Mouse (Mus musculus) gastrocnemius, postnatal 10 days (tissue): ENCODE results near the gene Phf23. TPM values are rescaled to one million over a fixed set of nuclear protein-coding genes. Genes with fewer than 3 reads are reported as not detected.
A peak's percentile ranks its signal among the peaks of the same experiment; 100 is the strongest.

ENCODE experiments used
- DNase-seq: peaks from one replicate; pipeline ENCODE4 v3.0.0; 2021; ENCODE audit warnings: mixed read lengths
- microRNA-seq, 2 experiments: library from miRNA; unstranded; fragments of <30 nt; microRNA quantifications; one replicate each; pipeline ENCODE4 v1.2.0; 2021
- total RNA-seq, 2 experiments: library from RNA; stranded (reverse); gene quantifications; 2 replicates each; pipeline ENCODE4 v1.2.3; 2021

Phf23 gene
- total RNA-seq, 2 experiments from 2014 or later: 22.2 to 28.9 TPM

DNA sequence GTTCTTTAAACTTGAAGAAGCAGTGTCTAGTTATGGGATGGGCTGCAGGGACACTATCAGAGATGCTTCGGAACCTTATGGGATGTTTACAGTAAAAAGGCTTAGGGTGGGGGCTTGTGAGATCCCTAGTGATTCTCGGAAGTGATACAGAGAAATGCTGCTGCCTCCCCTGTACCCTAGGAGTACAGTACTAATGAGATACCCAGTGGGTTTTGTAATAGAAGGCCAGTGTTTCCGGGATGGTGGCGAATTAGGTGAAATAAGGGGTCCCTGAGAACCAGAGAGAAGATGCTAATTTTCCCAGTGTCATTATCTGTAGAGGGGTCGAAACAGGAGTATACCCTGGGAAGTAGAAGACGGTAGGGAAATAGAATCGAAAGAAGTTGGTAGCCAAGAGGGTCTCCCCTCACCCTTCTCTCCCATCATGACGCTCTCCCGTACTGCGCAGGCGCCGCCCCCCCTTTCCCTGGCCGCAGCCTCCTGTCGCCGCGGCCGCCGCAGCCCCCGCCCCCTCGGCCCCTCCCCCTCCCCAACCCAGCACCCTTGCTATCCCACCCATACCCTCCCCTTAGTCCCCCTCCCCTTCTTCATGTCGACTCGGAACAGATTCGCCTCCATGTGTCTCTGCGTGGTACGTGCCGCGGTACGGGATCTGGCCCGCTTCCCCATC is 28.0 kb downstream of the Phf23 start:
- no peak for DNase-seq

DNA sequence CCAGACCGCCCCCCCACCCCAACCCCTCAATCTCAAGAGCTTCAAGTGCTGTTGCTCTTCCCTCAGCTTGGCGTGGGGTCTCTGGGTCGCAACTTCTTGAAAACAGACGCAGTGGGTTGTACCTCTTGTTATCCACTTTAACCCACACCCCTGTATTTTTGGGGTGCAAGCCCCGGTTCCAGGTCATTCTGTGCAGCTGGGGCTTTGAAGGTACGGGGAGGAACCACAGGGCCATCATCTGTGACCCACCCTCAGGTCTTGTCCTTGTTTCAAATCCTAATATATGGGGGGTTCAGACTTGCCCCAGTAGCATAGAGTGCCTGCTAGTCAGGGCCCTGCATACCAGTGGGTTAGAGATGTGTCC is 28.6 kb downstream of the Phf23 start:
- DNase-seq: no peak

DNA sequence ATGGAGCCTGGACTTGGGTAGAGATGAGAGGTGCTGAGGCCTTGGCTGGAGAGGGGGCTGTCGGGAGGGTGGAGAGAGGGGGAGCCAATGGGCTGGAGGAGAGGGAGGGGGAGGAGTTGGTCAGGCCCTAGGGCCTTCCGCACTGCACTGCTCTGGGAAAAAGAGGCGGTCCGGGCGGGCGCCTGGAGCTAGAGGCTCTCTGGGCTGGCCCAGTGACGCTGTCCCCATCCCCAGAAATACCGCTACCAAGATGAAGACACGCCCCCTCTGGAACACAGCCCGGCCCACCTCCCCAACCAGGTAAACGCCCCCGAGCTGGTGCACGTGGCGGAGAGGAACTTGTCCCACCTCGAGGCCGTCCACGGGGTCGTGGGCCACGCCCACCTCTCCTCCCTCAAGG is 31.1 kb downstream of the Phf23 start:
- DNase-seq: peak; percentile 75

DNA sequence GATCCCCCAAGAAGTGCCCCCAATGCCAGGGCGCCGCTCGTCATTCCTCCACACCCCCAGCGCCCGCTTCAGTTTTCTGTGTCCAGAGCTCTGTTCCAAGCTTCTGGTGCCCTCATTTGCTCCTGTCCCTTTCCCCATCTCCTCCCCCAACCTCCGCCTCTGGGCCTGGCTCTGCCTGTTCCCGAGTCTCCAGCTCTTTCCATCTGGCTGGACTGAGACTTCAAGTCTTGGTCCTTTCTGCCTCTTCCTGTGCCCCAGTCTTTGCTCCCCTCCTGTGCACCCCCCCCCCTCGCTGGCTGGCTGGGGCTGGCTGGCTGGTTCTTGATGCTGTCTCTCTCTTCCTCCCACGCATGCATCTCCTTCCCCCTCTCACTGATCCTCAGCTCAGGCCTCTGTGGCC is 31.8 kb downstream of the Phf23 start:
- peak; percentile 47 for DNase-seq

DNA sequence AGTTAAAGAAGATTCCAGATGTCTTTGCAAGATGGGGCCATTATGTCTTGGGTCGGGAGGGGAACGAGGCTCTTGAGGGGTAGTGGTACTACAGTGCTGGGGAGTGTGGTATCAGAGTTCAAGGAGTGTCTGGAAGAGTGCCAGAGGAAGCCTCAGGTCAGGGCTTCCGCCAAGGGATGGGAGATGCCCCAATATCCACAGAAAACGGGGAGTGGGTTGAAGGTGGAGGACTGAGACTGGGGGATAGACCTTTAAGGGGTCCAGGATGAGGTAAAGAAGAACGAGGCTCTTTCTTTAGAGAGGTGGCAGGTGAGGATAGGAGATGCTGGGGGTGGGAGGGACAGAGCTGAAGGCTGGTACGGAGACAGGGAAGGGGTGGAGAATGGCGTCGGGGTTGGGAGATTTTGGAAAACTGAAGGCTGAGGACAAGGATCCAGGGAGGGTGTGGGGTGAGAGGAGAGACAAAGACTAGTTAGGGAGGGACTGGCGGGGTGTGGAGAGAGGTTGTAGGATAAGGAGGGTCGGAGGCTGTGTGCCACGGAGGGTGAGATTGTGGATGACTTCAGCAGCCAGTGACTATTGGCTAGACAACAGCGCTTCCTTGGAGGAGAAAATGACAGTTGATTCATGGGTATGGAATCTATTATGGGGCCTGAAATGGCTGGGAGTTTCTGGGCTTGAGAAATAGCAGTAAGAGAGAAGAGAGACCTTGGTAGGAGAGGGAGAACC is 33.0 kb downstream of the Phf23 start:
- DNase-seq: no peak

DNA sequence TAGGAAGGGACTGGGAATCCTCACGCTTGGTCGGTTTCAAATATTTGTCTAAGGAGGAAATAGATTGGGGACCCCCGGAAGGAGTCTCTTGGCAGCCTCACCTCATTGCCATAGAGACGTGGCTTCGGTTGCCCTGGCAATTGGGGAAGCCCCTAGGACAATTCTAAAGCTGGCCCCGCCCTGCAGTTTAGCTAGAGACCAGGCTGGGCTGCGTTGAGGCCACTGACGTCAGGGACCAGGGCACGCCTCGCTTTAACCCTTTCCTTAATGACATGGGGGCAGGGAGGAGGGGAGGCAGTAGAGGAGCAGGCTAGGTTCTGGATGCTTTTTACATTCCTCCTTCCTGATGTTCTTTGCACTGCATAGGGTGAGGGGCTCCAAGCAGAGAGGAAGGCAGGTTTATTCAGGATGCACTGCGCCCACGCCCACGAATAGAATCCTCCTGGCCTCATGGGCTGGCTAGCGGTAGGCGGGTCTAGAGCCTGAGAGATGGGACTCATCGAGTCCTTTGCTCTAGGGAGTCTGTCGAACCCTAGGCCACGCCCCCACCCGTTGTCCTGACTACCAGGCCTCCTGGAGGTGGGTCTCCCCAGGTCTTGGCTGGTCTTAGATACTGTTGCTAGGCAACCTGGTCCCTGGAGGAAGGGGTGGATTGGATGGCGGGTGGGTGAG is 33.7 kb downstream of the Phf23 start:
- peak; percentile 77 for DNase-seq

DNA sequence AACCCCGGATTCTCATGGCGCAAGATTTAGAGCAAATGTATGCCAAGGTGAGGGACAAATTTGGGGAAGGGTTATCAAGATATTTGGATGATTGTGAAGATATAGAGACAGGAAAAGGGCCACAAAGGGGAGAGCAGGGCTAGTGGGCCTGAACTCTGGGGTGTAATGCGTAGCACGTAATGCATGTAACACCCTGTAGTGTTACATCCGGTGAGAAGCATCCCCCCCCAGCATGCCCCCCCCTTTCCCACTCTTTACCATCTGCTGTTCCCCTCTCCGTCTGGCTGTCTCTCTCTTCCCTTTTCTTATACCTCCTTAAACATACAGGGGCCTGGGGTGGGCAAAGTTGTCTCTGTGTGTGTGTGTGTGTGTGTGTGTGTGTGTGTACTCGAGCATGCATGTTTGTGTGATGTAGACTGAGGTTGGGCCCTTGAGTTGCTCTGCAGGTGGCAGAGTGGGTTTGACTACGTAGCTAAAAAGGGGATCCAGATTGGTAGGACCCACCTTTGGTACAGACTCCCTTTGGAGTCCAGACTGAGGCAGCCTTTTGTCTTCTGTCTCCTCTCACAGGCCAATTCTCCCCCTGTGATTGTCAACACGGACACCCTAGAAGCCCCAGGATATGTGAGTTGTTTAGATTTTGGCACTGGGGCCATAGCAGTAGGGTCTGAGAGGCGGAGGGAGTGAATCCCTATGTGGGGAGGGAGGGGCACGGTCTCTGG is 34.4 kb downstream of the Phf23 start:
- DNase-seq: no peak

DNA sequence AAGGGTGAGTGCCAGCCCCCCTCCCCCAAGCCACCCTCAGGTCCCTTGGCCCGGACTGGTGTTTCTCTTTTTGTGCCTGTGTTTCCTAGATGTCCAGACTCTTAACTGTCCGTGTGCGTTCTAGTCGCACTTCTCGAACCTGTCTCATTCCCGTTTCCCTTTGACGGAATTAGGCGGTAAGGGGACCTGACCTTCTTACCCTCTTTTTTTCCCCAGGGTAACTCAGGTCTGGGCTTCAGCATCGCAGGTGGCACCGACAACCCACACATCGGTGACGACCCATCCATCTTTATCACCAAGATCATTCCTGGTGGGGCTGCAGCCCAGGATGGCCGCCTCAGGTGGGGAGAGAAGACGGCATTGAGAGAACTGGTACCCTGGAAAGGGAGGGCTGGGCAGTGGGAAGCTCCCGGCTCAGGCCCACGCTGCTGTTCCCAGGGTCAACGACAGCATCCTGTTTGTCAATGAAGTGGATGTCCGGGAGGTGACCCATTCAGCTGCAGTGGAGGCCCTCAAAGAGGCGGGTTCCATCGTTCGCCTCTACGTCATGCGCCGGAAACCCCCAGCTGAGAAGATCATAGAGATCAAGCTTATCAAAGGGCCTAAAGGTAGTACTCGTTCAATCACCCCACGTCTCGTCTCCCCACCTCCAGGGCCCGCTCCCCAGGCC is 35.2 kb downstream of the Phf23 start:
- DNase-seq: no peak

DNA sequence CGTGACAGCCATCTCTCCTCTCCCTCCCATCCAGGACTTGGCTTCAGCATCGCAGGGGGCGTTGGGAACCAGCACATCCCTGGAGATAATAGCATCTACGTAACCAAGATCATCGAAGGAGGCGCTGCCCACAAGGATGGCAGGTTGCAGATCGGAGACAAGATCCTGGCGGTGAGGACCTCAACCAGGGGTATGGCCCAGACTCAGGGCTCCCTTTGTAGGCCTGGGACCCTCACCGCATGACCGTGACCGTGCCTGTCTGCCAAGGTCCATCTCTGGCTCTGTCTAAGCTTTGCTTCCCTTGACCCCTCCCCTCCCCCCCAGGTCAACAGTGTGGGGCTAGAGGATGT is 35.7 kb downstream of the Phf23 start:
- no peak for DNase-seq

DNA sequence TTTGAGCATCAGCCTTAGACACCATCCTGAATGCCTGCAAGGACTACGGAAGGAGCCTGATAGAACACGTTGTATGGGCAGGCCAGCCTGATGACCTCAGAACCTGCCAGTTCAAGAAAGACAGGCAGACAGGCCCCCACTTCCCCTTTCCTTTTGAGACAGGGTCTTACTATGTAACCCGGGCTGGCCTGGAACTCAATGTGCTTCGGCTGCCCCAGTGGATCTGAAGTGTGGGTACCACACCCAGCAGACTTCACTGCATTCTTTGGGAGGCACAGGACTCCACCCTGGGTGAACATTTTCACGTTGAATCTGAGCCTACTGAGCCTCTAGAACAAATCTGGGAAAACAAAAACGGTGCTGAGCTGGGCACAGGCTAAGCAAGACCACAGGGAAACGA is 42.6 kb downstream of the Phf23 start:
- DNase-seq: no peak

DNA sequence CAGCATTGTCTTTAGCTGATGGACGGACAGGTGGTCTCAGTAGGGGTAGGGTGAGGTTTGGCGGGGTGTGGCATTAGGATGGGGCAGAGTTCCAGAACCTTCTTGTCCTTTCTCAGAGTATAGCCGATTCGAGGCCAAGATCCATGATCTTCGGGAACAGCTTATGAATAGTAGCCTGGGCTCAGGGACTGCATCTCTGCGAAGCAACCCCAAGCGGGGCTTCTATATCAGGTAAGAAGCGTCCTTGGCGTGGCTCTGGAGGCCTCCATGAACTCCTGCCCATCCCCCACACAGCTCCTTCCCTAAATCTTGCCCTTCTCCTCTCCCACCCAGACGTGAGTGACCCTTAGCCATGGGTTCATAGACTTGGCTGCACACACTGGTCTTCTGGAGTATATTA is 44.1 kb downstream of the Phf23 start:
- DNase-seq: no peak

DNA sequence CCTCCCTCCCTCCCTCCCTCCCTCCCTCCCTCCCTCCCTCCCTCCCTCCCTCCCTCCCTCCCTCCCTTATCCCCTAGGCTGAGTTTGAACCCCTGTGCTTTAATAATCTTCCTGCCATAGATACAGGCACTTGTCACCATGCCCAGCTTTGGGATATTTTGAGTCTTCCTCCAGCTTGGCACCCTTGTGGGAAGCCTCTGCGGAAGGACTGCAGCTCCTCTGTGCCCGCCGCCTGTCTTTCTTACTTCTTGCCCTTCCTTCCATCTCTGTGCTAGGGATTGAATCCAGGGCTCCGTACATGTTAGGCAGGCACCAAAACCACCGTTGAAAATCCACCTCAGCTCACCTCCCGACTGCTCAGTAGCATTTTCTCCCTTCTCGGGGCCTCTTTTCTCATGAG is 44.6 kb downstream of the Phf23 start:
- DNase-seq: no peak

DNA sequence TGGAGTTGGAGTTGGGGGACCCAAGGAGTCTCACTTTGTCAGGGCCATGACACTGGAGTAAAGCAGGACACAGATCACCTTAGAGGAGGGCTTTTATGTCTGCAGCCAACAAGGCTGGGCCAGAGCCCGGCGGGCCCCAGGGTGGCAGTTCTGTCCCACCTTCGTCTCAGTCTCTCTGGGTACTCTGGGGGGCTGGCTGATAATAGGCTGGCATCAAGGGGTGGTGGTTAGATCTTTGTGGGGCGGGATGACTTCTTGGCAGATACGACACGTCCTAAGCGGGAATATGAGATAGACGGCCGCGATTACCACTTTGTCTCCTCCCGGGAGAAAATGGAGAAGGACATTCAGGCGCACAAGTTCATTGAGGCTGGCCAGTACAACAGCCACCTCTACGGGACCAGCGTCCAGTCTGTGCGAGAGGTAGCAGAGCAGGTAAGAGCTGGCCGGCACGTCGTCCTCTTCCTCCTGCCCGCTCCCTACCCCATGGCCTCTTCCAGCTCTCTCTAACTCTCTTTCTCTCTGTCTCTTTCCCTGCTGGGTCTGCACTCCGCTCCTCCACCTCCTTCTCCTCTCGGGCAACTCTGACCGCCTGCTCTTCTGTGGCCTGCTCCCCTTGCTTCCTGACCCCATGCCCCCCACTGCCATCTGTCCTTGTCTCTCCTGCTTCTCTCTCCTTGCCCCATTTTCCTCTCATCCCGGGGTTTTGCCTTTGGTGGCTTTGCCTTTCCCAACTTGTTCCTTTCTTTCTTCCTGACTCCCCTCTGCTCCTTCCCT is 46.9 kb downstream of the Phf23 start:
- no peak for DNase-seq

DNA sequence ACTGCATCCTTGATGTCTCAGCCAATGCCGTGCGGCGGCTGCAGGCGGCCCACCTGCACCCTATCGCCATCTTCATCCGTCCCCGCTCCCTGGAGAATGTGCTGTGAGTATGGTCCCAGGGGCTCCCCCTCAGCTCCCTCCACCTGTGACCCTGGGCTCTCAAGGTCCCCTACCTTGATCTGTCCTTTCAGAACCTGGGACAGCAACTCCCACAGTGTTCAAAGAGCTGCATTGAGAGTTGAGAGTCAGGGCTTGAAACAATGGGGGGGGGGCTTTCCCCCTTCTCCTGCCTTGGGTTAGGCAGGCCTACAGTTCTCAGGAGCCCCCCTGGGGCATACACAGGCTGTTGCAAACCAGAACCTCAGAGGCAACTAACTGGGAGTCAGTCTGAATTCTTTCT is 48.1 kb downstream of the Phf23 start:
- DNase-seq: no peak

DNA sequence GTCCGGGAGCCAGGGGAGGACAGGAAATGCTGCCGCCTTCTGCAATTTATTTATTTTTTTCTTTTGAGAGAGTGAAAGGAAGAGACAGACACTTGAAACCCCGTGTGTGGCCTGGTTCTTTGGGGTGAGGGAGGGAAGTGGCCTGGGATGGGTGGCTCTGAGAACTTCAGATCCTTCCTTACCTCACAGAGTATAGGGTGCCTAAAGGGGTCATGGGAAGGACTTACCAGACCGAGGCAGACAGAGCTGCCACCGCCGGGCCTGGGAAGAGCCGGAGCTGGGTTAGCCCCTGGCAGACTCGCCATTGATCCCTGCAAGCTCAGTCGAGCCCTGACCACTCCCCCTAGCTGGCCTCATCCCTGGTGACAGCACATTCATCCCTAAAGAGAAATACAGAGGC is 49.9 kb downstream of the Phf23 start:
- no peak for DNase-seq

DNA sequence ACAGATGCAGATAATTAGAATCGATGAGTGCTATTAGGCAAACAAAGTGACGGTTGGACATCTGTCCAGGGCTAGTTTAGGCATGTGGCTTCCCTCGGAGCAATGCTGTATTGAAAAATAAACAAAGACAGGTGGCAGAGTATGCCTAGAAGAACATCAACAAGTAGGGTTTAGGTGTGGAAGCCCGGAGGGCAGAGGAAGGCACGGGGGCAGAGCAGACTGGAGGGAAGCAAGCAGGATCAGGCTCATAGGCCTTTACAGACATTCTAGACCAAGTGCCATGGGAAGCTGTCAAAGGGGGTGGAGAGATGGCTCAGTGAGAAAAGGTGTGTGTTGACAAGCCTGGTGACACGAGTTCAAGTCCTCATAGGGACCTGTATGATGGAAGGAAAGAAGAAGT is 53.8 kb downstream of the Phf23 start:
- DNase-seq: no peak

Small RNA genes within 50 kb of the gene (microRNA-seq; reads per million reads assigned to microRNA genes)
- 0 reads per million in 2 experiments for gene Gm44349
- gene Mir324: 1,138 to 1,533 reads per million in 2 experiments

Other genes starting within 250 kb of the Phf23 start
- gene Polr2a, start 237.1 kb upstream of the Phf23 start, total RNA-seq: 10 to 100 TPM; 45.9 to 49.4 TPM
- gene Slc35g3, start 233.8 kb upstream of the Phf23 start, total RNA-seq: not detected
- 10 to 100 TPM; 21.0 to 29.3 TPM for gene Zbtb4, start 229.9 kb upstream of the Phf23 start, total RNA-seq
- 100 to 1,000 TPM; 105 to 124 TPM for gene Chrnb1, start 199.8 kb upstream of the Phf23 start, total RNA-seq
- gene Fgf11, start 193.9 kb upstream of the Phf23 start, total RNA-seq: 10 to 100 TPM; 10.5 to 12.2 TPM
- gene Tmem102, start 190.2 kb upstream of the Phf23 start, total RNA-seq: not detected
- gene Gm39566, start 180.5 kb upstream of the Phf23 start, total RNA-seq: not detected
- gene Spem2, start 177.3 kb upstream of the Phf23 start, total RNA-seq: not detected
- gene Spem1, start 173.6 kb upstream of the Phf23 start, total RNA-seq: not detected
- gene Nlgn2, start 158.0 kb upstream of the Phf23 start, total RNA-seq: 10 to 100 TPM; 10.3 to 15.9 TPM
- 100 to 1,000 TPM; 121 to 122 TPM for gene Tmem256, start 157.3 kb upstream of the Phf23 start, total RNA-seq
- 10 to 100 TPM; 25.4 to 27.9 TPM for gene Plscr3, start 149.4 kb upstream of the Phf23 start, total RNA-seq
- gene Tnk1, start 137.0 kb upstream of the Phf23 start, total RNA-seq: under 1 TPM; 0.11 to 0.31 TPM
- not detected for gene Tmem95, start 117.8 kb upstream of the Phf23 start, total RNA-seq
- gene Kctd11, start 114.4 kb upstream of the Phf23 start, total RNA-seq: 1 to 10 TPM; 2.3 to 3.7 TPM
- 1 to 10 TPM in 1 of 2 experiments, under 1 TPM in 1; 0.42 to 1.0 TPM for gene Acap1, start 100.2 kb upstream of the Phf23 start, total RNA-seq
- 1 to 10 TPM; 1.8 to 2.4 TPM for gene 2810408A11Rik, start 94.8 kb upstream of the Phf23 start, total RNA-seq
- 10 to 100 TPM; 31.2 to 31.8 TPM for gene Neurl4, start 94.7 kb upstream of the Phf23 start, total RNA-seq
- 10 to 100 TPM; 29.0 to 31.3 TPM for gene Gps2, start 81.9 kb upstream of the Phf23 start, total RNA-seq
- 100 to 1,000 TPM; 600 to 663 TPM for gene Eif5a, start 73.8 kb upstream of the Phf23 start, total RNA-seq
- gene Ybx2, start 60.0 kb upstream of the Phf23 start, total RNA-seq: 1 to 10 TPM; 2.7 to 4.1 TPM
- 100 to 1,000 TPM; 128 to 165 TPM for gene Slc2a4, start 47.6 kb upstream of the Phf23 start, total RNA-seq
- under 1 TPM in 1 of 2 experiments, not detected in 1; 0.38 TPM for gene Cldn7, start 31.0 kb upstream of the Phf23 start, total RNA-seq
- 100 to 1,000 TPM; 237 to 249 TPM for gene Ctdnep1, start 14.6 kb upstream of the Phf23 start, total RNA-seq
- gene Elp5, start 13.3 kb upstream of the Phf23 start, total RNA-seq: 10 to 100 TPM; 46.9 to 53.2 TPM
- 100 to 1,000 TPM; 195 to 228 TPM for gene Gabarap, start 4.6 kb upstream of the Phf23 start, total RNA-seq
- gene Dvl2, start 4.8 kb downstream of the Phf23 start, total RNA-seq: 10 to 100 TPM in 1 of 2 experiments, 1 to 10 TPM in 1; 8.2 to 14.7 TPM
- 100 to 1,000 TPM; 217 to 254 TPM for gene Acadvl, start 19.6 kb downstream of the Phf23 start, total RNA-seq
- gene Dlg4, start 21.2 kb downstream of the Phf23 start, total RNA-seq: 10 to 100 TPM; 16.5 to 28.7 TPM
- under 1 TPM in 1 of 2 experiments, not detected in 1; 0.29 TPM for gene Asgr1, start 58.3 kb downstream of the Phf23 start, total RNA-seq
- under 1 TPM in 1 of 2 experiments, not detected in 1; 0.32 TPM for gene Asgr2, start 96.9 kb downstream of the Phf23 start, total RNA-seq
- gene Mgl2, start 134.6 kb downstream of the Phf23 start, total RNA-seq: 1 to 10 TPM; 3.2 to 4.0 TPM
- 1 to 10 TPM; 5.1 to 5.8 TPM for gene Clec10a, start 160.4 kb downstream of the Phf23 start, total RNA-seq
- under 1 TPM in 1 of 2 experiments, not detected in 1; 0.63 TPM for gene Slc16a11, start 217.0 kb downstream of the Phf23 start, total RNA-seq
- gene Slc16a13, start 225.3 kb downstream of the Phf23 start, total RNA-seq: 1 to 10 TPM; 1.1 to 3.7 TPM
- 10 to 100 TPM; 12.6 to 21.5 TPM for gene Bcl6b, start 234.0 kb downstream of the Phf23 start, total RNA-seq
- 10 to 100 TPM; 46.0 to 51.4 TPM for gene 0610010K14Rik, start 242.1 kb downstream of the Phf23 start, total RNA-seq
- gene Gm21988, start 244.1 kb downstream of the Phf23 start, total RNA-seq: 1 to 10 TPM; 2.8 to 3.8 TPM
- 10 to 100 TPM; 91.1 to 93.0 TPM for gene Rnasek, start 244.1 kb downstream of the Phf23 start, total RNA-seq